Mouse (Mus musculus) mouse embryonic stem cell (cell line): Measurements from ENCODE around the gene Snrpf.

ENCODE experiments used
- in situ Hi-C, 2 experiments: fragments of 300-500 bp; cut with MboI; formaldehyde crosslinking; loops; 1 replicate in 1 of 2; 3 replicates in 1 of 2; pipeline ENCODE4 v1.14.3; 2019 to 2020; ENCODE audit warnings: low sequenced_read_pairs in 2 of 2, low pct_unique_long_range_greater_than_20kb in 1 of 2, mixed read lengths in 1 of 2; ENCODE audit not compliant: unreplicated experiment in 1 of 2

Snrpf gene

DNA sequence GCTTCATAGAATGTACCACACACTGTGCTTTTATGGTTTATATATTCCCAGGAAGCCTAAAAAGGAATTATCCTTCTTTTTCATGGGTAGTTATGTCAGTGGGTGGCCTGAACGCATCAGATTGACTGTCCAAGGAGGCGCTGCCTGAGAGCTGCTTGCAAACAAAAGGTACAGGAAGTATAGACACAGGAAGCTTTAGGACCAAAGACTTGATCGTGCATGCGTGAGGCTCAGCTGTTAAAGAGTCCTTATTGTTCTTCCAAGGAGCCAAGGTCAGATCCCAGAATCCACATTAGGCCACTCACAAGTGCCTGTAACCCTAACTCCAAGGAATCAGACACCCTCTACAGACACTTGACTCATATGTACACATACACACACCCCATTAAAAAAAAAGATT lies 47.1 kb downstream of the Snrpf start:
- in situ Hi-C loops = no loop called here

DNA sequence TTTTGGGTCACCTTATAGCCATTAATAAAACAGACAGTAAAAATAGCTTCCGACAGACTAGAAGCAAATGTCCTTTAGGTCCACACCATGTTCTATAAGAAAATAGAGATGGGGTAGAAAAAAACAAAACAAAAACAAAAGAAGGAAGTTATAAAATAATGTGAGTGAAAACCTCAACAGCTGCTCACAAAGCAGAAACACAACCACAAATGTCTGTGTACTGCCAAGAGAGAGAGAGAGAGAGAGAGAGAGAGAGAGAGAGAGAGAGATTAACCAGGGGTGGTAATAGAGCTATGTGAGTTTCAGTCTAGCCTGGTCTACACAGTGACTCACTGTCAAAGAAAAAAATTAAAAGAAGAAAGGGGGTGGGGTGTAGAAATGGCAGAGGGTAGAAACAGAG lies 47.9 kb downstream of the Snrpf start:
- in situ Hi-C loops = no loop called here

DNA sequence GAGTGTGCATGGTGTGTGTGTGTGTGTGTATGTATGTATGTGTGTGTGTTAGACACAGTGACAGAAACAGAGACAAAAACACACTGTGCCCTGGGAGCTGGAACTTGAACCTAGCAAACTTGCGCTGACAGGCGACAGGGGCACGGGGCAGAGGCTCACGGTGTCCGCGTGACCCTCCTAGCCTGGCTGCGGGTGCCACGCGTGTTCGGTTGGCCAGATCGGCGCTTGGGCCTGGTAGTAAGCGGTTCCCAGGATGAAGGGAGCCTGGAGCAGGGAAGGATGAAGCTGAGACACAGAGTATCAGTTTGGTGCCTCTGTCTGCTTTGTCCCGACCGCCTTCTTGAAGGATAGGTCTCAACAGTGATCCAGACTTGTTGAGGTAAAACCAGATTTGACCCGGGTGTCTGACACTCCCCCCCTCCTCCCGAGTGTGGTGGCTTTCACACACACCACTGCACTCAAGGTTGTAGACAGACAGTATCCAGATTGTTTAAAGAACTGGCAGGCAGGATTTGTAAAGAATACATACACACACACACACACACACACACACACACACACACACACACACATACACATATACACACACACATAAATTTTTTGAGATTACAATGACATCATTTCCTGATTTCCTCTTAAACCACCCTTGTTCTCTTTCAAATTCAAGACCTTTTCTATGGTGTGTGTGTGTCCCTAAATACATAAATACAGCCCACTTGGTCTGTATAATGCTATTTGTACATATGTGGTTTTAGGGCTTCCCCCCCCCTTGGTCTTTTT lies 48.9 kb downstream of the Snrpf start, which contains the start of gene Ccdc38:
TSS of gene Ccdc38 (plus strand) at position 202 of the 780 bp plus-strand sequence.
- in situ Hi-C loops = no loop called here

DNA sequence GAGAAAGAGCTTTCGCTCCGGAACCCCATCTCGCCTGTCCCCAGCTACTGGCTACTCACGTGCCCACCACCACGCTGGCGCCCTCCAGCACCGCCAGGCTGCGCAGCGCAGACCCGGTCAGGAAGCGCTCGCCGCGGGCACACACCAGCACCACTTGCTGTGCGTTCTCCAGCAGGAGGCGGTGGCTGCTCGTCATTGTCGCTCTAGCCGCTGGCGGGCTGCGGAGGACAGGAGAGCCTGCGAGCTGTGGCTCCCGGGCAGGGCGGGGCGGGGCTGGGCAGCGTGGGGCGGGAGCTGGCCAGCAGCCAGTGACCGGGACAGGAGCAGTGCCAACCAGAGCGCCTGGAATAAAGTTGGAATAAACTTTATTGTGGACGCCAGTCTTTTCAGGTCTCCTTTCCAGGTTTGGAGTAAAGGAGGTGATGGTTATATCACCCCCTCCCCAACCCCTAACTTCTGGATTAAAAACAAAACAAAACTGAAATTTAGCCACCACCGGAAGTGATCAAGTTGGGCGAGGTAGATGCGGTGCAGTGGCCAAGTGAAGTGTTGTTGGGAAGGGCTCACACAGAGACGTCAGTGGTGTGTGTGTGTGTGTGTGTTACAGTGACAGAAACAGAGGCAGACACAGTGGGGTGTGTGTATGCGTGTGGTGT lies 49.6 kb downstream of the Snrpf start, which contains the start of gene Amdhd1:
TSS of gene Amdhd1 (minus strand) at position 259 of the 656 bp plus-strand sequence.
- in situ Hi-C loops = no loop called here

DNA sequence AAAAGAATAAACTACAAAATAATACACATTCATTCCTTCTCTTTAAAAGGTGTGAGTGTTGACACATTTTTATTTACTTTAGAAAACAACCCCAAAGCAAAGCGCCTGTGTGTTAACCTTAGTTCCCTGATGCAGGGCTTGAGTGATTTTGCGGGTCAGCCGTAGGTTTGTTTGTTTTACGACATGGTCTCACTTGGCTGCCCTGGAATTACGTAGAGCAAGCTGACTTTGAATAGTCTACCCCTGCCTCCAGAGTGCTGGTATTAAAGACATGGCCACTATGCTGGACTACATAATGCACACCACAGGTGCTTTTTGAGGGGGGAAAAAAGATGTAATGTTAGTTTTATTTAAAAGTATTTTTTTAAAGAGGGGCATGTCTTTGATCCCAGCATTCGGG lies 50.7 kb downstream of the Snrpf start:
- in situ Hi-C loops = no loop called here

DNA sequence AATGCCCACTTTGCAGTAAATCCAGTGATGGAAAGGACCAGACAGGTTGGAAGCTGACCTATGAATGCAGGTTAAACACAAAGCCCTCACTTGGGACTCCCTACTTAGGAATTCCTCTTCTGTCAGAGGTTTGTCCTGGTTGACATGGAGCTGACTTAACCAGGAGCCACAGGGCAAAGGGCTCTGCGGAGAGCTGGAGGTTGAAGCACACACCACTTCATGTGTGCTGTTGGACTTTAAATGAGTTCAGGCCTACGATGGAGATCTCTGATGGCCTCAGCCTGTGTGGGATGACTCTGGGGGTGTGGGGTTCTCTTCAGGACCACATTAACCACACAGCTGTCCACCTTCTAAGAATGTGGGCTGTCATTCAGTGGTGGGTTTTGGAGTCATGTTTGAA lies 51.2 kb downstream of the Snrpf start:
- in situ Hi-C loops = no loop called here
